Mouse (Mus musculus) neural tube, embryonic 13.5 days (tissue): ENCODE results near the gene Zdhhc1. TPM values are rescaled to one million over a fixed set of nuclear protein-coding genes. Genes with fewer than 3 reads are reported as not detected.

Experiments
- ATAC-seq: fragments of 200-750 bp; cut with Nextera tagmentation; 2 replicates; pipeline ENCODE4 v1.8.0; 2017; ENCODE audit warnings: low read depth, mild to moderate bottlenecking, moderate TSS enrichment, moderate library complexity
- H3K27ac ChIP-seq: fragments of 300-500 bp; sonication (generic); replicated peaks from 2 replicates; pipeline ENCODE4 v1.5.1; 2015; ENCODE audit warnings: moderate library complexity, mild to moderate bottlenecking, inconsistent platforms
- H3K27me3 ChIP-seq: fragments of 300-500 bp; sonication (generic); 2 replicates; pipeline ENCODE4 v1.6.1; 2015; ENCODE audit warnings: mild to moderate bottlenecking, inconsistent platforms
- H3K36me3 ChIP-seq: fragments of 300-500 bp; sonication (generic); 2 replicates; pipeline ENCODE4 v1.6.1; 2015; ENCODE audit warnings: mild to moderate bottlenecking, inconsistent platforms
- H3K4me1 ChIP-seq: fragments of 300-500 bp; sonication (generic); replicated peaks from 2 replicates; pipeline ENCODE4 v1.6.1; 2015; ENCODE audit warnings: inconsistent platforms
- H3K4me2 ChIP-seq: fragments of 300-500 bp; sonication (generic); 2 replicates; pipeline ENCODE4 v1.6.1; 2015; ENCODE audit warnings: inconsistent platforms, mild to moderate bottlenecking, moderate library complexity
- H3K4me3 ChIP-seq: fragments of 300-500 bp; sonication (generic); 2 replicates; pipeline ENCODE4 v1.5.1; 2015; ENCODE audit warnings: mild to moderate bottlenecking, inconsistent platforms
- H3K9ac ChIP-seq: fragments of 300-500 bp; sonication (generic); 2 replicates; pipeline ENCODE4 v1.6.1; 2015; ENCODE audit warnings: moderate library complexity, mild to moderate bottlenecking, inconsistent platforms
- H3K9me3 ChIP-seq: fragments of 300-500 bp; sonication (generic); 2 replicates; pipeline ENCODE4 v1.6.1; 2016; ENCODE audit warnings: inconsistent platforms
- WGBS: fragments of 180-500 bp; shearing (Covaris S2); methylation state at CpG from one replicate; pipeline ENCODE4 v1.1.7; 2015; 5-methylcytosine and 5-hydroxymethylcytosine counted together
- polyA plus RNA-seq: library from polyadenylated mRNA; unstranded; fragments of >200 nt; fragmentation: Nextera tagmentation; extraction: Ambion mirVana; gene quantifications from 2 replicates; pipeline ENCODE4 v1.2.1, GENCODE M21; 2015

Gene Zdhhc1
- polyA plus RNA-seq, 1 experiment from 2014 or later: 31.9 TPM

GRCm38 (mm10) chr8:105474680-105475079 is 22.0 kb downstream of the Zdhhc1 start:
- Histone ChIP-seq H3K27ac (peak overlapping the region; percentile 14; the same call in 1 of the 2 replicates), H3K4me2 (0 out of 2 replicates have a peak overlapping the region, but pooled peaks have one; percentile 9), H3K36me3 (peaks cover 12% of the 10 kb centered on the region), H3K9me3 (no peaks in the 10 kb centered on the region), H3K9ac (peak overlapping the region; percentile 56), H3K4me3 (no peak overlapping the region), H3K27me3 (peaks cover 15% of the 10 kb centered on the region; the same call in 1 of the 2 replicates), H3K4me1 (peaks cover 68% of the 10 kb centered on the region)
- 50% methylated on average over 5 of the region's 5 CpGs for WGBS
- ATAC-seq: no peak

- H3K27ac ChIP-seq: peak overlapping the region; percentile 38; the same call in 1 of the 2 replicates
- peaks cover 12% of the 10 kb centered on the region for H3K36me3 ChIP-seq
Measured at GRCm38 (mm10) chr8:105473816-105474606, 22.7 kb downstream of the Zdhhc1 start.

GRCm38 (mm10) chr8:105472983-105473382 is 23.7 kb downstream of the Zdhhc1 start:
- Histone ChIP-seq H3K27me3 (peaks cover 15% of the 10 kb centered on the region; the same call in 1 of the 2 replicates), H3K9ac (no peak overlapping the region), H3K4me3 (no peak overlapping the region), H3K36me3 (peaks cover 5% of the 10 kb centered on the region; the same call in 1 of the 2 replicates), H3K27ac (no peak overlapping the region), H3K9me3 (no peaks in the 10 kb centered on the region), H3K4me1 (peaks cover 83% of the 10 kb centered on the region), H3K4me2 (no peak overlapping the region)
- no peak for ATAC-seq
- WGBS: 48% methylated on average over 9 of the region's 9 CpGs

More at GRCm38 (mm10) chr8:105473816-105474606, 22.7 kb downstream of the Zdhhc1 start:
- ATAC-seq: no peak
- Histone ChIP-seq H3K4me2 (peak overlapping the region; percentile 9; the same call in 1 of the 2 replicates), H3K4me3 (no peak overlapping the region), H3K4me1 (peaks cover 75% of the 10 kb centered on the region), H3K27me3 (peaks cover 15% of the 10 kb centered on the region; the same call in 1 of the 2 replicates), H3K9me3 (no peaks in the 10 kb centered on the region), H3K9ac (no peak overlapping the region; the same call in 1 of the 2 replicates)
- 23% methylated on average over 17 of the region's 17 CpGs for WGBS

GRCm38 (mm10) chr8:105472414-105472932 is 24.2 kb downstream of the Zdhhc1 start:
- Histone ChIP-seq H3K36me3 (peaks cover 4% of the 10 kb centered on the region; the same call in 1 of the 2 replicates), H3K9ac (no peak overlapping the region), H3K4me2 (no peak overlapping the region), H3K27ac (no peak overlapping the region), H3K27me3 (peaks cover 15% of the 10 kb centered on the region; the same call in 1 of the 2 replicates), H3K9me3 (no peaks in the 10 kb centered on the region), H3K4me1 (peaks cover 86% of the 10 kb centered on the region), H3K4me3 (no peak overlapping the region)
- no peak for ATAC-seq
- 23% methylated on average over 23 of the region's 23 CpGs for WGBS

- H3K4me1 ChIP-seq: peaks cover 89% of the 10 kb centered on the region
- H3K9ac ChIP-seq: peak within 1 kb of the TSS; percentile 67
- peak within 1 kb of the TSS; percentile 39 for H3K4me3 ChIP-seq
- H3K36me3 ChIP-seq: peaks cover 12% of the 10 kb centered on the region; the same call in 1 of the 2 replicates
- peak within 1 kb of the TSS; percentile 61 for H3K4me2 ChIP-seq
- 4% methylated on average over 25 of the region's 25 CpGs for WGBS
- no peaks in the 10 kb centered on the region for H3K9me3 ChIP-seq
- H3K27me3 ChIP-seq: peaks cover 15% of the 10 kb centered on the region; the same call in 1 of the 2 replicates
- ATAC-seq: peak; percentile 87
- H3K27ac ChIP-seq: peak within 1 kb of the TSS; percentile 86
Measured at GRCm38 (mm10) chr8:105471314-105472015, 25.2 kb downstream of the Zdhhc1 start, which contains the start of gene Tppp3. TSS of gene Tppp3 (minus strand) at chr8:105471526.

- Histone ChIP-seq H3K27ac (peak overlapping the region; percentile 86), H3K9ac (peak overlapping the region; percentile 67), H3K4me1 (peaks cover 91% of the 10 kb centered on the region), H3K9me3 (no peaks in the 10 kb centered on the region), H3K36me3 (peaks cover 17% of the 10 kb centered on the region; the same call in 1 of the 2 replicates), H3K4me3 (peak overlapping the region; percentile 39), H3K4me2 (peak overlapping the region; percentile 61), H3K27me3 (0 out of 2 replicates have a peak, but pooled peaks cover 15% of the 10 kb centered on the region)
- WGBS: 12% methylated on average over 11 of the region's 11 CpGs
- peak; percentile 82 for ATAC-seq
Measured at GRCm38 (mm10) chr8:105470681-105471313, 25.9 kb downstream of the Zdhhc1 start.

- 56% methylated on average over 5 of the region's 5 CpGs for WGBS
- Histone ChIP-seq H3K4me1 (peaks cover 86% of the 10 kb centered on the region), H3K27me3 (0 out of 2 replicates have a peak, but pooled peaks cover 15% of the 10 kb centered on the region)
Measured at GRCm38 (mm10) chr8:105470262-105470661, 26.4 kb downstream of the Zdhhc1 start.

GRCm38 (mm10) chr8:105469816-105470215 is 26.9 kb downstream of the Zdhhc1 start:
- H3K4me2 ChIP-seq: peak overlapping the region; percentile 61
- H3K4me3 ChIP-seq: peak overlapping the region; percentile 39
- no peaks in the 10 kb centered on the region for H3K9me3 ChIP-seq
- peak overlapping the region; percentile 86 for H3K27ac ChIP-seq
- H3K27me3 ChIP-seq: 0 out of 2 replicates have a peak, but pooled peaks cover 15% of the 10 kb centered on the region
- H3K4me1 ChIP-seq: peaks cover 85% of the 10 kb centered on the region
- ATAC-seq: no peak
- H3K36me3 ChIP-seq: peaks cover 17% of the 10 kb centered on the region; the same call in 1 of the 2 replicates
- 62% methylated on average over 5 of the region's 5 CpGs for WGBS
- H3K9ac ChIP-seq: peak overlapping the region; percentile 67

More at GRCm38 (mm10) chr8:105470262-105470661, 26.4 kb downstream of the Zdhhc1 start:
- H3K9ac ChIP-seq: peak overlapping the region; percentile 67
- peak overlapping the region; percentile 39 for H3K4me3 ChIP-seq
- no peak for ATAC-seq
- peak overlapping the region; percentile 86 for H3K27ac ChIP-seq
- H3K4me2 ChIP-seq: peak overlapping the region; percentile 61
- peaks cover 17% of the 10 kb centered on the region; the same call in 1 of the 2 replicates for H3K36me3 ChIP-seq
- H3K9me3 ChIP-seq: no peaks in the 10 kb centered on the region

- Histone ChIP-seq H3K9me3 (no peaks in the 10 kb centered on the region), H3K27me3 (0 out of 2 replicates have a peak, but pooled peaks cover 15% of the 10 kb centered on the region), H3K36me3 (peaks cover 17% of the 10 kb centered on the region; the same call in 1 of the 2 replicates), H3K27ac (peak overlapping the region; percentile 86), H3K4me3 (peak overlapping the region; percentile 39), H3K4me2 (peak overlapping the region; percentile 61), H3K9ac (peak overlapping the region; percentile 67), H3K4me1 (peaks cover 85% of the 10 kb centered on the region)
- peak; percentile 36 for ATAC-seq
- WGBS: 15% methylated on average over 6 of the region's 6 CpGs
Measured at GRCm38 (mm10) chr8:105469041-105469695, 27.5 kb downstream of the Zdhhc1 start.

- Histone ChIP-seq H3K4me2 (0 out of 2 replicates have a peak overlapping the region, but pooled peaks have one; percentile 61), H3K4me1 (peaks cover 85% of the 10 kb centered on the region), H3K27me3 (0 out of 2 replicates have a peak, but pooled peaks cover 7% of the 10 kb centered on the region), H3K9ac (no peak overlapping the region), H3K4me3 (no peak overlapping the region), H3K9me3 (no peaks in the 10 kb centered on the region), H3K27ac (peak overlapping the region; percentile 86), H3K36me3 (peaks cover 17% of the 10 kb centered on the region; the same call in 1 of the 2 replicates)
- no peak for ATAC-seq
- 90% methylated on average over 27 of the region's 27 CpGs for WGBS
Measured at GRCm38 (mm10) chr8:105468002-105468720, 28.5 kb downstream of the Zdhhc1 start.
